Mouse (Mus musculus) C2C12 (cell line): ENCODE results near the gene Megf6. TPM values are rescaled to one million over a fixed set of nuclear protein-coding genes. Genes with fewer than 3 reads are reported as not detected.

Source experiments
- H3K27me3 ChIP-seq: one replicate; pipeline ENCODE4 v1.6.1; 2011; ENCODE audit not compliant: control insufficient read depth, insufficient read depth, insufficient read length
- H3K36me3 ChIP-seq: one replicate; pipeline ENCODE4 v1.6.1; 2011; ENCODE audit not compliant: control insufficient read depth, insufficient read depth
- H3K4me3 ChIP-seq: one replicate; pipeline ENCODE4 v1.5.1; 2011; ENCODE audit warnings: mild to moderate bottlenecking, control low read depth; ENCODE audit not compliant: poor library complexity, insufficient read depth, severe bottlenecking
- H3K79me2 ChIP-seq: one replicate; pipeline ENCODE4 v1.6.1; 2011; ENCODE audit not compliant: control insufficient read depth, insufficient read depth
- H3K79me3 ChIP-seq: one replicate; pipeline ENCODE4 v1.6.1; 2011; ENCODE audit warnings: low read depth, control low read depth
- H3ac ChIP-seq: one replicate; pipeline ENCODE3; 2011; ENCODE audit warnings: low read depth; ENCODE audit not compliant: control insufficient read depth, insufficient read length
- CEBPB ChIP-seq: IDR thresholded peaks from one replicate; pipeline ENCODE4 v1.6.1; 2011; ENCODE audit warnings: low read depth, mild to moderate bottlenecking, control low read depth, moderate library complexity
- CTCF ChIP-seq: IDR thresholded peaks from one replicate; pipeline ENCODE4 v1.5.1; 2011; ENCODE audit not compliant: control insufficient read depth, insufficient read depth, insufficient read length
- FOSL1 ChIP-seq: IDR thresholded peaks from one replicate; pipeline ENCODE4 v1.8.0; 2011; ENCODE audit warnings: mild to moderate bottlenecking, low read length; ENCODE audit not compliant: poor library complexity, insufficient read depth, severe bottlenecking
- MAX ChIP-seq: IDR thresholded peaks from one replicate; pipeline ENCODE4 v1.6.1; 2011; ENCODE audit warnings: mild to moderate bottlenecking, control low read depth
- MYOD1 ChIP-seq: IDR thresholded peaks from one replicate; pipeline ENCODE4 v1.6.1; 2011; ENCODE audit warnings: low read depth; ENCODE audit not compliant: control insufficient read depth, insufficient read length
- MYOG ChIP-seq: IDR thresholded peaks from one replicate; pipeline ENCODE4 v1.6.1; 2011; ENCODE audit not compliant: control insufficient read depth, insufficient read length; ENCODE audit errors: extremely low read depth
- USF1 ChIP-seq: IDR thresholded peaks from one replicate; pipeline ENCODE4 v1.6.1; 2011; ENCODE audit warnings: low read depth, mild to moderate bottlenecking, control low read depth, moderate library complexity
- polyA plus RNA-seq: library from polyadenylated mRNA; unstranded; fragments of >200 nt; fragmentation: generic; extraction: Trizol; gene quantifications from one replicate; pipeline ENCODE4 v1.2.1, GENCODE M21; 2012; ENCODE audit warnings: missing spikeins

Megf6 gene
- polyA plus RNA-seq, 1 experiment: 0.08 TPM

DNA sequence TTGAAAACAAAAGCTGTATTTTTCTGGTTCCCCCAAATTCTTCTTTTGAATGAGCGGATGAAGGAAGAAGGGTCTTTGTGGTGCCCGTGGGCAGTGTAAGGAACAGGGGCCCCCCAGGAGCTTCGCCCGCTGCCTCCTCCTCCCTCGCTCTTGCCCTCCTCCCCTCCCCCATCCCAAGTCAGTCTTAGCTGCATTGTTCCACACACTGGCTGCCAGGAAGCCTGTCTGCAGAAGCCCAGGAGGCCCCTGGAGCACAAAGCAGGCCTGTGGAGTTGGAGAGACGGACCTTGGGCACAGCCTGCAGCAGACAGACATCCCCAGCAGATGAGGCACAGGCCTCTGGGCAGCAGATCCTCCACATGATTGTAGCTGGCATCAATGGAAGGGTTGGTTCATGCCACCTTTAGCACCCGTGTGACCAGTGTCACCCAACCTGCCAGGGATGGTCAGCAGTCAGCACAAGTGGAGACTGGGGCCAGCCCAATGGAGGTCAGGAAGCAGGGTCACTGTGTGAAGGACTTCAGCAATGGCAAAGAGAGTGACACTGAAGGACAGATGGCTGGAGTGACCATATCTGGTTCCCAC lies 27.9 kb downstream of the Megf6 start:
- Histone ChIP-seq H3K4me3 (no peak overlapping the region), H3K27me3 (no peaks in the 10 kb centered on the region), H3K79me2 (no peaks in the 10 kb centered on the region), H3K36me3 (no peaks in the 10 kb centered on the region), H3K79me3 (no peaks in the 10 kb centered on the region), H3ac (no peak overlapping the region)
- TF ChIP-seq CTCF (no peak), MYOD1 (no peak), USF1 (no peak), FOSL1 (no peak), CEBPB (no peak), MAX (no peak), MYOG (no peak)

DNA sequence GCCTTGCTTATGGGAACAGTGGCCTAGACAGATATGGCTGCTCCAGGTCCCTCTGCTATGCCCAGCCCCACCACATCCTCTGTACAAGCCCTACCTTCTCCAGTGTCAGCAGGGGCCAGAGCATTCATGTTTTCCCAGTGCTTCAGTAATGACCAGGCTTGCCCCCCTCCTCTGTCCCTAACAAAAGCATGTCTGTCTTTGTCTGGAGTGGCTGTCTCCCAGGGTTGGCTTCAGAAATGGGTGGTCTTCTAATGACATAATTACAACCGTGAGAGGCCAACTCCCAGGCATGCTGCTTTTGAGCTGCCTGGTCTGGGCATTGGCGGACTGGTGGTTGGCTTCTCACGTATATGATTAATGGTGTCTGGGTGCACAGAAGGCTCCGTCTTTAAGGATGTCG lies 31.0 kb downstream of the Megf6 start:
- H3K79me2 ChIP-seq: no peaks in the 10 kb centered on the region
- H3K4me3 ChIP-seq: no peak overlapping the region
- H3ac ChIP-seq: no peak overlapping the region
- H3K36me3 ChIP-seq: no peaks in the 10 kb centered on the region
- TF ChIP-seq USF1: no peak
- no peak for TF ChIP-seq FOSL1
- TF ChIP-seq MYOG: no peak
- TF ChIP-seq MAX: no peak
- no peak for TF ChIP-seq CTCF
- TF ChIP-seq MYOD1: no peak
- no peak for TF ChIP-seq CEBPB
- no peaks in the 10 kb centered on the region for H3K79me3 ChIP-seq
- H3K27me3 ChIP-seq: no peaks in the 10 kb centered on the region

DNA sequence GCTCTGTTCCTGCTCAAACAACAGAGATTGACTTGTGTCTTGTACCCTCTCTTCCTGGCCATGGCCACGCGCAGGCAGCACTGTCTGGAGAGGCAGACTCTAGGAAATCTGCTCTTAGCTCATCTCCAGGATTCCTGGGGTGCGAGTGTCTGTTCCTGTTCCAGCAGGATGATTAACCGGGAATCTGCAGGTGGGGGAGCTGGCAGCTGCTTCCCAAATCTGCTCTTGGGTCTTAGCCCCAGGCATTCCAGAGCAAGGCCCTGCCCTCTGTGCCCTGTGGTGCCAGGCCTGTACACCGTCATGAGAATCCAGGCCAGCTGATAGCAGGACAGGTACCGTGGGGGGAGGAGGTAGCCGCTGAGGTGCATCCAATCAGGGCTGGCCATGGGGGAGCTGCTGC lies 34.0 kb downstream of the Megf6 start:
- Histone ChIP-seq H3K79me3 (no peaks in the 10 kb centered on the region), H3ac (no peak overlapping the region), H3K36me3 (no peaks in the 10 kb centered on the region), H3K4me3 (no peak overlapping the region), H3K27me3 (no peaks in the 10 kb centered on the region), H3K79me2 (no peaks in the 10 kb centered on the region)
- TF ChIP-seq FOSL1: no peak
- no peak for TF ChIP-seq CTCF
- no peak for TF ChIP-seq MYOD1
- no peak for TF ChIP-seq USF1
- no peak for TF ChIP-seq CEBPB
- TF ChIP-seq MAX: no peak
- no peak for TF ChIP-seq MYOG

DNA sequence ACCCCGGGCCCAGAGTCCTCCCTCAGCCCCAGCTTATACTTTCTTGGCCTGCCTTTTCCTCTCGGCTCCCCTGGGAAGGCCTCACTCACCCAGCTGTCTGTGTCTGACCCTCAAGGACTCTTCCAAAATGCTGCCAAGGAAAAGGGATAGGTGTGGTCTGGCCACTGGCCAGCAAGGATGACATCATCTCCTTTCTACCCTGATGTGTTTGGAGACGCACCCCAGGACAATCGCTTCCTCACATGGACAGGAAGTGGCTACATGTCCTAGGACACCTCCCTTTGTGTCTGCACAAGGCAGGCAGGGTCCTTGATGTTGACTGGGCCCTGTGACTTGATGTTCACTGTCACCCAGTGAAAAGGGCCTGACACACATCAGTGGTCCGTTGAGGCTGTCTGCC lies 34.9 kb downstream of the Megf6 start:
- no peaks in the 10 kb centered on the region for H3K79me3 ChIP-seq
- H3K36me3 ChIP-seq: no peaks in the 10 kb centered on the region
- H3K4me3 ChIP-seq: no peak overlapping the region
- TF ChIP-seq USF1 (no peak), MAX (no peak), FOSL1 (no peak), MYOG (no peak), MYOD1 (no peak), CTCF (no peak)
- H3K79me2 ChIP-seq: no peaks in the 10 kb centered on the region
- no peak overlapping the region for H3ac ChIP-seq
- no peaks in the 10 kb centered on the region for H3K27me3 ChIP-seq

DNA sequence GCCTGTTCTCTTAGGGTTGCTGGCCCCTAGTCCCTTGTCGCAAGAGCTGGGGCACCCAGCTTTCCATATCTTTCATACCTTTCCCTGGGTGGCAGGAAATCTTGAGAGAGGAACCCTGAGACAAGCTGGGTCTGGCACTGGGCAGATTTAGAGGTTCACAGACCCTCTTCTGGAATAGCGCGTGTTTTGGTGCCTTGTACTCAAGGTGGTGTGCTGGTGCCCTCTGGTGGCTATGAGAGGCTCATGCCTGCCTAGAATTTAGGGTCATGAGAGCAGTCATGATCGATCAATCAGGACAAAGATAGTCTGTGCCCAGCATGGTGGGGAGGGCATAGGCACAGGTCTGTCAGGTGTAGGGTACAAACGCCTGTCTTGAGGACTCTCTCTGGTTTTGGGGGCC lies 36.7 kb downstream of the Megf6 start:
- Histone ChIP-seq H3ac (no peak overlapping the region), H3K36me3 (no peaks in the 10 kb centered on the region), H3K27me3 (no peaks in the 10 kb centered on the region), H3K4me3 (no peak overlapping the region), H3K79me2 (no peaks in the 10 kb centered on the region), H3K79me3 (no peaks in the 10 kb centered on the region)
- TF ChIP-seq USF1: no peak
- peak; percentile 23 for TF ChIP-seq CTCF
- no peak for TF ChIP-seq MYOD1

DNA sequence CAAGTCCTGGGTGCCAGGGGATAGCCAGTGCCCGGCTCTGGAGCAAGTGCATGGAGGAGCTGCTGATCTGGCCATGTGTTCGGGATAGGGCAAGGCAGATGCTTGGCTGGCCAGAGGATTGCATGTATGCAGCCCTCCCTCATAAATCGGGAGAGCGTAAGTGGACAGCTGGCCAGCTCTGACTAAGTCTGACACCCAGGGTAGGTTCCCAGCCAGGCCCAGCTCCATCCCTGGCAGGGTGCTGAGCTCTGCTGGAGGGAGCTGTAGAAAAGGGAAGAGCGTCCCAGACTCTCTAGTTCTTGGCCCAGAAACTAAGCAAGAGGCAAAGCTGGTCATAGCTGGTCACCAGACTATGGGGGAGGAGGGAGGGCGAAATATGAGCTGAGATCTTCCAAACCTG lies 38.5 kb downstream of the Megf6 start:
- Histone ChIP-seq H3K79me3 (no peaks in the 10 kb centered on the region), H3K27me3 (no peaks in the 10 kb centered on the region), H3ac (no peak overlapping the region), H3K36me3 (no peaks in the 10 kb centered on the region), H3K79me2 (no peaks in the 10 kb centered on the region), H3K4me3 (no peak overlapping the region)
- no peak for TF ChIP-seq MAX
- no peak for TF ChIP-seq USF1
- TF ChIP-seq MYOG: no peak
- TF ChIP-seq CTCF: no peak
- no peak for TF ChIP-seq CEBPB
- TF ChIP-seq MYOD1: no peak
- no peak for TF ChIP-seq FOSL1
